Mouse (Mus musculus): Measurements from ENCODE around the gene Dnajc13. TPM values are rescaled to one million over a fixed set of nuclear protein-coding genes. Genes with fewer than 3 reads are reported as not detected.

The Dnajc13 gene
- total and polyA plus RNA-seq, 2 experiments from 2014 or later = 15.2 to 44.5 TPM

GRCm38 (mm10) chr9:104284934-104285333, 22.2 kb upstream of the Dnajc13 start:
- Histone ChIP-seq H3K27me3 (ENCODE audit: insufficient read depth, low read length) (no peaks in the 10 kb centered on the region), H3K36me3 (ENCODE audit: insufficient read depth, low read length) (no peaks in the 10 kb centered on the region), H3K27ac (no peak overlapping the region), H3K9me3 (ENCODE audit: low read length) (no peaks in the 10 kb centered on the region), H3K4me2 (ENCODE audit: low read depth, low read length) (no peak overlapping the region), H3K4me1 (ENCODE audit: insufficient read depth, low read length) (no peaks in the 10 kb centered on the region), H3K4me3 (ENCODE audit: low read length) (no peak overlapping the region), H3K9ac (replicated peaks; ENCODE audit: low read length) (no peak overlapping the region)
- WGBS = 72% methylated on average over 6 of the region's 6 CpGs
- ATAC-seq = no peak
- no peak for DNase-seq (ENCODE audit: low spot score)
- no peak for TF ChIP-seq CTCF (IDR thresholded peaks at IDR 0.05; ENCODE audit: low read depth)

- Histone ChIP-seq H3K27me3 (ENCODE audit: insufficient read depth, low read length) (no peaks in the 10 kb centered on the region), H3K9me3 (ENCODE audit: low read length) (no peaks in the 10 kb centered on the region), H3K9ac (replicated peaks; ENCODE audit: low read length) (no peak overlapping the region), H3K27ac (no peak overlapping the region), H3K4me2 (ENCODE audit: low read depth, low read length) (no peak overlapping the region), H3K4me3 (ENCODE audit: low read length) (no peak overlapping the region), H3K36me3 (ENCODE audit: insufficient read depth, low read length) (no peaks in the 10 kb centered on the region), H3K4me1 (ENCODE audit: insufficient read depth, low read length) (no peaks in the 10 kb centered on the region)
- 28% methylated on average over 8 of the region's 8 CpGs for WGBS
- ATAC-seq (no peak), DNase-seq (ENCODE audit: low spot score) (no peak)
- no peak for TF ChIP-seq CTCF (IDR thresholded peaks at IDR 0.05; ENCODE audit: low read depth)
These were observed 19.8 kb upstream of the Dnajc13 start for GRCm38 (mm10) chr9:104282536-104282935.

GRCm38 (mm10) chr9:104281737-104282136, 19.0 kb upstream of the Dnajc13 start:
- no peak for DNase-seq (ENCODE audit: low spot score)
- Histone ChIP-seq H3K4me2 (ENCODE audit: low read depth, low read length) (no peak overlapping the region), H3K4me3 (ENCODE audit: low read length) (no peak overlapping the region), H3K9me3 (ENCODE audit: low read length) (no peaks in the 10 kb centered on the region), H3K9ac (replicated peaks; ENCODE audit: low read length) (no peak overlapping the region), H3K27ac (no peak overlapping the region), H3K4me1 (ENCODE audit: insufficient read depth, low read length) (no peaks in the 10 kb centered on the region), H3K27me3 (ENCODE audit: insufficient read depth, low read length) (no peaks in the 10 kb centered on the region), H3K36me3 (ENCODE audit: insufficient read depth, low read length) (no peaks in the 10 kb centered on the region)
- no peak for ATAC-seq
- WGBS = 86% methylated on average over 5 of the region's 5 CpGs
- TF ChIP-seq CTCF (IDR thresholded peaks at IDR 0.05; ENCODE audit: low read depth) = no peak

- no peak for DNase-seq (ENCODE audit: low spot score)
- Histone ChIP-seq H3K27me3 (ENCODE audit: insufficient read depth, low read length) (no peaks in the 10 kb centered on the region), H3K27ac (no peak overlapping the region), H3K4me3 (ENCODE audit: low read length) (no peak overlapping the region), H3K9ac (replicated peaks; ENCODE audit: low read length) (no peak overlapping the region), H3K36me3 (ENCODE audit: insufficient read depth, low read length) (no peaks in the 10 kb centered on the region), H3K4me2 (ENCODE audit: low read depth, low read length) (no peak overlapping the region), H3K4me1 (ENCODE audit: insufficient read depth, low read length) (no peaks in the 10 kb centered on the region), H3K9me3 (ENCODE audit: low read length) (no peaks in the 10 kb centered on the region)
- no peak for TF ChIP-seq CTCF (IDR thresholded peaks at IDR 0.05; ENCODE audit: low read depth)
- 75% methylated on average over 8 of the region's 8 CpGs for WGBS
- no peak for ATAC-seq
These were observed 18.2 kb upstream of the Dnajc13 start for GRCm38 (mm10) chr9:104280725-104281495.

- Histone ChIP-seq H3K27ac (no peak overlapping the region), H3K4me3 (ENCODE audit: low read length) (no peak overlapping the region), H3K27me3 (ENCODE audit: insufficient read depth, low read length) (no peaks in the 10 kb centered on the region), H3K9me3 (ENCODE audit: low read length) (no peaks in the 10 kb centered on the region), H3K36me3 (ENCODE audit: insufficient read depth, low read length) (no peaks in the 10 kb centered on the region), H3K4me2 (ENCODE audit: low read depth, low read length) (peak overlapping the region; percentile 35), H3K9ac (replicated peaks; ENCODE audit: low read length) (no peak overlapping the region), H3K4me1 (ENCODE audit: insufficient read depth, low read length) (no peaks in the 10 kb centered on the region)
- WGBS = 23% methylated on average over 18 of the region's 18 CpGs
- peak; percentile 80 for TF ChIP-seq CTCF (IDR thresholded peaks at IDR 0.05; ENCODE audit: low read depth)
- DNase-seq (ENCODE audit: low spot score) (peak; percentile 78), ATAC-seq (peak; percentile 74)
These were observed 14.9 kb upstream of the Dnajc13 start for GRCm38 (mm10) chr9:104277528-104278162.

- no peaks in the 10 kb centered on the region for H3K27me3 ChIP-seq (ENCODE audit: insufficient read depth, low read length)
These were observed 12.5 kb upstream of the Dnajc13 start for GRCm38 (mm10) chr9:104275084-104275785.

More at GRCm38 (mm10) chr9:104275084-104275785, 12.5 kb upstream of the Dnajc13 start:
- no peaks in the 10 kb centered on the region for H3K4me1 ChIP-seq (ENCODE audit: insufficient read depth, low read length)
- DNase-seq (ENCODE audit: low spot score) = no peak
- TF ChIP-seq CTCF (IDR thresholded peaks at IDR 0.05; ENCODE audit: low read depth) = no peak
- no peak overlapping the region for H3K9ac ChIP-seq (replicated peaks; ENCODE audit: low read length)
- H3K4me2 ChIP-seq (ENCODE audit: low read depth, low read length) = no peak overlapping the region
- no peak for ATAC-seq
- 85% methylated on average over 17 of the region's 17 CpGs for WGBS
- H3K4me3 ChIP-seq (ENCODE audit: low read length) = no peak overlapping the region
- no peak overlapping the region for H3K27ac ChIP-seq
- H3K9me3 ChIP-seq (ENCODE audit: low read length) = no peaks in the 10 kb centered on the region
- H3K36me3 ChIP-seq (ENCODE audit: insufficient read depth, low read length) = no peaks in the 10 kb centered on the region

All from hindbrain, postnatal 0 days (tissue).